Mouse (Mus musculus): ENCODE results near the gene Pank3. TPM values are rescaled to one million over a fixed set of nuclear protein-coding genes. Genes with fewer than 3 reads are reported as not detected.

Gene Pank3
- total and polyA plus RNA-seq, 3 experiments: 2.9 to 73.0 (median 32.6) TPM

GRCm38 (mm10) chr11:35832139-35832538 lies 62.9 kb downstream of the Pank3 start:
- Histone ChIP-seq H3K4me1 (ENCODE audit: insufficient read depth, low read depth, low read length) (peaks cover 45% of the 10 kb centered on the region), H3K4me3 (ENCODE audit: low read depth, low read length) (no peak overlapping the region; the same call in 1 of the 2 replicates), H3K9me3 (replicated peaks) (no peaks in the 10 kb centered on the region), H3K36me3 (replicated peaks) (peaks cover 59% of the 10 kb centered on the region), H3K27me3 (ENCODE audit: insufficient read depth, low read length) (no peaks in the 10 kb centered on the region)
- ATAC-seq (ENCODE audit: extremely low read depth, insufficient number of reproducible peaks, low FRiP score, poor library complexity, severe bottlenecking) (no peak), DNase-seq (ENCODE audit: low spot score) (no peak)
- no peak for TF ChIP-seq GATA1 (IDR thresholded peaks at IDR 0.05; ENCODE audit: borderline replicate concordance, low read length)
- no peak for TF ChIP-seq CTCF (IDR thresholded peaks at IDR 0.05; ENCODE audit: low read depth, low read length)
- TF ChIP-seq GATA2 (IDR thresholded peaks at IDR 0.05; ENCODE audit: borderline replicate concordance, low read depth, low read length): no peak
- no peak for TF ChIP-seq POLR2AphosphoS5 (IDR thresholded peaks at IDR 0.05; ENCODE audit: insufficient replicate concordance, low read depth, low read length)
- no peak for TF ChIP-seq TAL1 (conservative IDR thresholded peaks at IDR 0.05; ENCODE audit: low read depth, low read length)

GRCm38 (mm10) chr11:35833270-35833669 lies 64.0 kb downstream of the Pank3 start:
- Histone ChIP-seq H3K36me3 (replicated peaks) (peaks cover 48% of the 10 kb centered on the region), H3K4me3 (ENCODE audit: low read depth, low read length) (peak overlapping the region; percentile 95), H3K4me1 (ENCODE audit: insufficient read depth, low read depth, low read length) (peaks cover 54% of the 10 kb centered on the region), H3K27me3 (ENCODE audit: insufficient read depth, low read length) (no peaks in the 10 kb centered on the region), H3K9me3 (replicated peaks) (no peaks in the 10 kb centered on the region)
- TF ChIP-seq CTCF (IDR thresholded peaks at IDR 0.05; ENCODE audit: low read depth, low read length) (no peak), POLR2AphosphoS5 (IDR thresholded peaks at IDR 0.05; ENCODE audit: insufficient replicate concordance, low read depth, low read length) (no peak), TAL1 (conservative IDR thresholded peaks at IDR 0.05; ENCODE audit: low read depth, low read length) (no peak), GATA1 (IDR thresholded peaks at IDR 0.05; ENCODE audit: borderline replicate concordance, low read length) (no peak), GATA2 (IDR thresholded peaks at IDR 0.05; ENCODE audit: borderline replicate concordance, low read depth, low read length) (no peak)
- ATAC-seq (ENCODE audit: extremely low read depth, insufficient number of reproducible peaks, low FRiP score, poor library complexity, severe bottlenecking): no peak
- peak; percentile 6 for DNase-seq (ENCODE audit: low spot score)

- peaks cover 39% of the 10 kb centered on the region for H3K36me3 ChIP-seq (replicated peaks)
- peak within 1 kb of the TSS; percentile 95 for H3K4me3 ChIP-seq (ENCODE audit: low read depth, low read length)
- TF ChIP-seq GATA2 (IDR thresholded peaks at IDR 0.05; ENCODE audit: borderline replicate concordance, low read depth, low read length): no peak
- peak; percentile 75 for TF ChIP-seq CTCF (IDR thresholded peaks at IDR 0.05; ENCODE audit: low read depth, low read length)
- ATAC-seq (ENCODE audit: extremely low read depth, insufficient number of reproducible peaks, low FRiP score, poor library complexity, severe bottlenecking): peak; percentile 70
- H3K4me1 ChIP-seq (ENCODE audit: insufficient read depth, low read depth, low read length): peaks cover 53% of the 10 kb centered on the region
- H3K9me3 ChIP-seq (replicated peaks): no peaks in the 10 kb centered on the region
- DNase-seq (ENCODE audit: low spot score): peak; percentile 82
- H3K27me3 ChIP-seq (ENCODE audit: insufficient read depth, low read length): no peaks in the 10 kb centered on the region
These were observed 64.9 kb downstream of the Pank3 start, which contains the start of gene Rars for GRCm38 (mm10) chr11:35834022-35834760. Gene Rars, minus strand, starts transcription at chr11:35834506.

GRCm38 (mm10) chr11:35837156-35838126 lies 68.2 kb downstream of the Pank3 start:
- peaks cover 7% of the 10 kb centered on the region; the same call in 1 of the 2 replicates for H3K27me3 ChIP-seq (ENCODE audit: insufficient read depth, low read length)
- DNase-seq (ENCODE audit: low spot score): no peak
- no peak overlapping the region; the same call in 1 of the 2 replicates for H3K4me3 ChIP-seq (ENCODE audit: low read depth, low read length)
- peaks cover 45% of the 10 kb centered on the region for H3K4me1 ChIP-seq (ENCODE audit: insufficient read depth, low read depth, low read length)
- ATAC-seq (ENCODE audit: extremely low read depth, insufficient number of reproducible peaks, low FRiP score, poor library complexity, severe bottlenecking): no peak
- H3K36me3 ChIP-seq (replicated peaks): peaks cover 6% of the 10 kb centered on the region
- no peaks in the 10 kb centered on the region for H3K9me3 ChIP-seq (replicated peaks)
- no peak for TF ChIP-seq CTCF (IDR thresholded peaks at IDR 0.05; ENCODE audit: low read depth, low read length)
- no peak for TF ChIP-seq POLR2AphosphoS5 (IDR thresholded peaks at IDR 0.05; ENCODE audit: insufficient replicate concordance, low read depth, low read length)
- TF ChIP-seq GATA1 (IDR thresholded peaks at IDR 0.05; ENCODE audit: borderline replicate concordance, low read length): no peak
- no peak for TF ChIP-seq TAL1 (conservative IDR thresholded peaks at IDR 0.05; ENCODE audit: low read depth, low read length)
- TF ChIP-seq GATA2 (IDR thresholded peaks at IDR 0.05; ENCODE audit: borderline replicate concordance, low read depth, low read length): no peak

GRCm38 (mm10) chr11:35838345-35839338 lies 69.4 kb downstream of the Pank3 start:
- Histone ChIP-seq H3K9me3 (replicated peaks) (no peaks in the 10 kb centered on the region), H3K4me1 (ENCODE audit: insufficient read depth, low read depth, low read length) (peaks cover 33% of the 10 kb centered on the region), H3K36me3 (replicated peaks) (no peaks in the 10 kb centered on the region), H3K4me3 (ENCODE audit: low read depth, low read length) (peak overlapping the region; percentile 68), H3K27me3 (ENCODE audit: insufficient read depth, low read length) (peaks cover 7% of the 10 kb centered on the region; the same call in 1 of the 2 replicates)
- DNase-seq (ENCODE audit: low spot score) (peak; percentile 77), ATAC-seq (ENCODE audit: extremely low read depth, insufficient number of reproducible peaks, low FRiP score, poor library complexity, severe bottlenecking) (peak; percentile 85)
- TF ChIP-seq GATA2 (IDR thresholded peaks at IDR 0.05; ENCODE audit: borderline replicate concordance, low read depth, low read length) (no peak), GATA1 (IDR thresholded peaks at IDR 0.05; ENCODE audit: borderline replicate concordance, low read length) (no peak), CTCF (IDR thresholded peaks at IDR 0.05; ENCODE audit: low read depth, low read length) (no peak), TAL1 (conservative IDR thresholded peaks at IDR 0.05; ENCODE audit: low read depth, low read length) (no peak), POLR2AphosphoS5 (IDR thresholded peaks at IDR 0.05; ENCODE audit: insufficient replicate concordance, low read depth, low read length) (no peak)
